Mouse (Mus musculus) stomach, embryonic 15.5 days (tissue): ENCODE results near the gene 2510002D24Rik. TPM values are rescaled to one million over a fixed set of nuclear protein-coding genes. Genes with fewer than 3 reads are reported as not detected.
"Not testable (repeated sequence)": the region's sequence is repeated elsewhere in the genome, so short reads cannot be mapped to it uniquely, and the experiment has no call there.

Experiments used
- ATAC-seq: fragments of 200-750 bp; cut with Nextera tagmentation; 2 replicates; pipeline ENCODE4 v1.8.0; 2017; ENCODE audit warnings: low read depth, moderate number of reproducible peaks, moderate TSS enrichment; ENCODE audit not compliant: insufficient read depth, low FRiP score
- H3K27ac ChIP-seq: fragments of 300-500 bp; sonication (generic); 2 replicates; pipeline ENCODE4 v1.5.1; 2015; ENCODE audit warnings: mild to moderate bottlenecking, inconsistent platforms
- H3K27me3 ChIP-seq: fragments of 300-500 bp; sonication (generic); replicated peaks from 2 replicates; pipeline ENCODE4 v1.6.1; 2015; ENCODE audit warnings: inconsistent platforms
- H3K36me3 ChIP-seq: fragments of 300-500 bp; sonication (generic); 2 replicates; pipeline ENCODE4 v1.6.1; 2015; ENCODE audit warnings: inconsistent platforms
- H3K4me1 ChIP-seq: fragments of 300-500 bp; sonication (generic); 2 replicates; pipeline ENCODE4 v1.6.1; 2015; ENCODE audit warnings: inconsistent platforms
- H3K4me2 ChIP-seq: fragments of 300-500 bp; sonication (generic); 2 replicates; pipeline ENCODE4 v1.6.1; 2015; ENCODE audit warnings: mild to moderate bottlenecking, inconsistent platforms
- H3K4me3 ChIP-seq: fragments of 300-500 bp; sonication (generic); replicated peaks from 2 replicates; pipeline ENCODE4 v1.5.1; 2015; ENCODE audit warnings: inconsistent platforms
- H3K9ac ChIP-seq: fragments of 300-500 bp; sonication (generic); 2 replicates; pipeline ENCODE4 v1.6.1; 2015; ENCODE audit warnings: inconsistent platforms
- H3K9me3 ChIP-seq: fragments of 300-500 bp; sonication (generic); 2 replicates; pipeline ENCODE4 v1.6.1; 2016; ENCODE audit warnings: inconsistent platforms
- WGBS: fragments of 180-500 bp; shearing (Covaris S2); methylation state at CpG from one replicate; pipeline ENCODE4 v1.1.7; 2015; 5-methylcytosine and 5-hydroxymethylcytosine counted together
- polyA plus RNA-seq: library from polyadenylated mRNA; unstranded; fragments of >200 nt; fragmentation: Nextera tagmentation; extraction: Ambion mirVana; gene quantifications from 2 replicates; pipeline ENCODE4 v1.2.1, GENCODE M21; 2015

Gene 2510002D24Rik
- polyA plus RNA-seq, 1 experiment from 2014 or later: 45.2 TPM

- no peaks in the 10 kb centered on the region for H3K9me3 ChIP-seq
- no peaks in the 10 kb centered on the region for H3K27me3 ChIP-seq
- peak within 1 kb of the TSS; percentile 87 for H3K9ac ChIP-seq
- H3K36me3 ChIP-seq: peaks cover 21% of the 10 kb centered on the region
- H3K4me3 ChIP-seq: peak within 1 kb of the TSS; percentile 64
- H3K4me1 ChIP-seq: peaks cover 16% of the 10 kb centered on the region
- peak within 1 kb of the TSS; percentile 70 for H3K27ac ChIP-seq
- under 1% methylated on average over 42 of the region's 42 CpGs for WGBS
- ATAC-seq: peak; percentile 96
- peak within 1 kb of the TSS; percentile 88 for H3K4me2 ChIP-seq
Observed at GRCm38 (mm10) chr16:18811468-18812384, 24.7 kb upstream of the 2510002D24Rik start, which contains the start of the genes Ufd1 and Cdc45. Gene Ufd1, plus strand, starts transcription at chr16:18811779. Gene Cdc45, minus strand, starts transcription at chr16:18811987.

GRCm38 (mm10) chr16:18812385-18812910 is 23.9 kb upstream of the 2510002D24Rik start:
- WGBS: 1% methylated on average over 31 of the region's 31 CpGs
- H3K4me1 ChIP-seq: peaks cover 16% of the 10 kb centered on the region
- H3K4me2 ChIP-seq: peak overlapping the region; percentile 88
- 0 out of 2 replicates have a peak, but pooled peaks have one; percentile 8 for ATAC-seq
- H3K9ac ChIP-seq: peak overlapping the region; percentile 87
- H3K27me3 ChIP-seq: no peaks in the 10 kb centered on the region
- peak overlapping the region; percentile 64 for H3K4me3 ChIP-seq
- peaks cover 25% of the 10 kb centered on the region for H3K36me3 ChIP-seq
- no peaks in the 10 kb centered on the region for H3K9me3 ChIP-seq
- peak overlapping the region; percentile 70 for H3K27ac ChIP-seq

- no peak for ATAC-seq
- no peaks in the 10 kb centered on the region for H3K27me3 ChIP-seq
- no peak overlapping the region for H3K4me3 ChIP-seq
- H3K9ac ChIP-seq: no peak overlapping the region
- 79% methylated on average over 1 of the region's 1 CpGs for WGBS
- H3K9me3 ChIP-seq: no peaks in the 10 kb centered on the region
- no peak overlapping the region for H3K27ac ChIP-seq
- no peaks in the 10 kb centered on the region for H3K4me1 ChIP-seq
- H3K4me2 ChIP-seq: no peak overlapping the region
- peaks cover 77% of the 10 kb centered on the region for H3K36me3 ChIP-seq
Observed at GRCm38 (mm10) chr16:18822356-18822755, 14.0 kb upstream of the 2510002D24Rik start.

GRCm38 (mm10) chr16:18822925-18823324 is 13.5 kb upstream of the 2510002D24Rik start:
- no peaks in the 10 kb centered on the region for H3K4me1 ChIP-seq
- H3K27me3 ChIP-seq: no peaks in the 10 kb centered on the region
- no peak overlapping the region for H3K4me2 ChIP-seq
- no peaks in the 10 kb centered on the region for H3K9me3 ChIP-seq
- no peak overlapping the region for H3K27ac ChIP-seq
- WGBS: 83% methylated on average over 4 of the region's 4 CpGs
- no peak for ATAC-seq
- H3K4me3 ChIP-seq: no peak overlapping the region
- peaks cover 78% of the 10 kb centered on the region for H3K36me3 ChIP-seq
- H3K9ac ChIP-seq: no peak overlapping the region

GRCm38 (mm10) chr16:18828630-18829029 is 7.7 kb upstream of the 2510002D24Rik start:
- Histone ChIP-seq H3K9me3 (no peaks in the 10 kb centered on the region), H3K4me3 (no peak overlapping the region), H3K4me1 (no peaks in the 10 kb centered on the region), H3K36me3 (peaks cover 62% of the 10 kb centered on the region), H3K27ac (no peak overlapping the region), H3K9ac (no peak overlapping the region), H3K27me3 (no peaks in the 10 kb centered on the region), H3K4me2 (no peak overlapping the region)
- 94% methylated on average over 3 of the region's 3 CpGs for WGBS
- ATAC-seq: no peak

GRCm38 (mm10) chr16:18829102-18829501 is 7.3 kb upstream of the 2510002D24Rik start:
- Histone ChIP-seq H3K4me3 (no peak overlapping the region), H3K4me1 (no peaks in the 10 kb centered on the region), H3K27me3 (no peaks in the 10 kb centered on the region), H3K9ac (no peak overlapping the region), H3K36me3 (peaks cover 62% of the 10 kb centered on the region), H3K9me3 (no peaks in the 10 kb centered on the region), H3K27ac (no peak overlapping the region), H3K4me2 (no peak overlapping the region)
- WGBS: 90% methylated on average over 6 of the region's 6 CpGs
- ATAC-seq: no peak

- H3K36me3 ChIP-seq: peaks cover 35% of the 10 kb centered on the region
- no peak overlapping the region for H3K27ac ChIP-seq
- no peaks in the 10 kb centered on the region for H3K9me3 ChIP-seq
- no peak overlapping the region for H3K9ac ChIP-seq
- no peaks in the 10 kb centered on the region for H3K4me1 ChIP-seq
- ATAC-seq: no peak
- no peak overlapping the region for H3K4me3 ChIP-seq
- WGBS: 70% methylated on average over 2 of the region's 2 CpGs
- no peaks in the 10 kb centered on the region for H3K27me3 ChIP-seq
- H3K4me2 ChIP-seq: no peak overlapping the region
Observed at GRCm38 (mm10) chr16:18833486-18833885, 2.9 kb upstream of the 2510002D24Rik start.

- 22% methylated on average over 3 of the region's 3 CpGs for WGBS
- ATAC-seq: peak; percentile 50; the same call in 1 of the 2 replicates
- Histone ChIP-seq H3K9ac (peak overlapping the region; percentile 79; the same call in 1 of the 2 replicates), H3K36me3 (peaks cover 27% of the 10 kb centered on the region), H3K27ac (0 out of 2 replicates have a peak overlapping the region, but pooled peaks have one; percentile 31), H3K4me3 (peak overlapping the region; percentile 92), H3K27me3 (no peaks in the 10 kb centered on the region), H3K4me2 (peak overlapping the region; percentile 62), H3K4me1 (no peaks in the 10 kb centered on the region), H3K9me3 (no peaks in the 10 kb centered on the region)
Observed at GRCm38 (mm10) chr16:18836073-18836467, 308 bp upstream of the 2510002D24Rik start.

GRCm38 (mm10) chr16:18838346-18838745 is 2.0 kb downstream of the 2510002D24Rik start:
- peaks cover 13% of the 10 kb centered on the region for H3K36me3 ChIP-seq

GRCm38 (mm10) chr16:18846301-18846820 is 10.0 kb downstream of the 2510002D24Rik start:
- WGBS: 84% methylated on average over 15 of the region's 15 CpGs
- no peak overlapping the region for H3K4me2 ChIP-seq
- no peak overlapping the region for H3K27ac ChIP-seq
- H3K4me1 ChIP-seq: no peaks in the 10 kb centered on the region
- no peak overlapping the region for H3K4me3 ChIP-seq
- H3K27me3 ChIP-seq: no peaks in the 10 kb centered on the region
- H3K36me3 ChIP-seq: no peaks in the 10 kb centered on the region
- no peak overlapping the region for H3K9ac ChIP-seq
- H3K9me3 ChIP-seq: no peaks in the 10 kb centered on the region
- ATAC-seq: no peak

More at GRCm38 (mm10) chr16:18838346-18838745, 2.0 kb downstream of the 2510002D24Rik start:
- WGBS: 94% methylated on average over 4 of the region's 4 CpGs
- Histone ChIP-seq H3K4me3 (no peak overlapping the region), H3K27me3 (no peaks in the 10 kb centered on the region), H3K4me1 (no peaks in the 10 kb centered on the region), H3K9ac (no peak overlapping the region), H3K4me2 (no peak overlapping the region), H3K9me3 (no peaks in the 10 kb centered on the region), H3K27ac (no peak overlapping the region)
- no peak for ATAC-seq

- WGBS: 80% methylated on average over 16 of the region's 17 CpGs
- H3K4me1 ChIP-seq, H3K27ac ChIP-seq, H3K4me3 ChIP-seq, H3K9ac ChIP-seq, H3K27me3 ChIP-seq, H3K9me3 ChIP-seq, H3K4me2 ChIP-seq, ATAC-seq, H3K36me3 ChIP-seq: not testable (repeated sequence)
Observed at GRCm38 (mm10) chr16:18849521-18850190, 13.3 kb downstream of the 2510002D24Rik start.
